Mouse (Mus musculus) limb, embryonic 14.5 days (tissue): ENCODE measurements at regions not wholly inside any gene's neighbourhood (a gene's known extent, or its start where the extent isn't known, plus 50 kb on each side); places are given as distances from the start of the nearest gene placed in this dataset.

Experiments used
- ATAC-seq: fragments of 200-750 bp; cut with Nextera tagmentation; 2 replicates; pipeline ENCODE4 v1.8.0; 2017; ENCODE audit warnings: low read depth, moderate number of reproducible peaks, moderate TSS enrichment; ENCODE audit not compliant: low FRiP score
- DNase-seq: peaks from one replicate; pipeline ENCODE4 v3.0.0-alpha.2; 2015; ENCODE audit warnings: low spot score
- H3K27ac ChIP-seq: fragments of 300-500 bp; sonication (generic); replicated peaks from 2 replicates; pipeline ENCODE4 v1.5.1; 2014; ENCODE audit warnings: low read depth, mild to moderate bottlenecking, low read length, moderate library complexity, mixed read lengths
- H3K27me3 ChIP-seq: fragments of 300-500 bp; sonication (generic); 2 replicates; pipeline ENCODE4 v1.6.1; 2014; ENCODE audit warnings: low read length, mixed read lengths; ENCODE audit not compliant: control insufficient read depth, insufficient read depth
- H3K36me3 ChIP-seq: fragments of 300-500 bp; sonication (generic); 2 replicates; pipeline ENCODE4 v1.6.1; 2014; ENCODE audit warnings: mild to moderate bottlenecking, low read length, moderate library complexity, mixed read lengths; ENCODE audit not compliant: control insufficient read depth, insufficient read depth
- H3K4me1 ChIP-seq: fragments of 300-500 bp; sonication (generic); 2 replicates; pipeline ENCODE4 v1.6.1; 2014; ENCODE audit warnings: antibody characterized with exemption, low read length, mixed read lengths; ENCODE audit not compliant: control insufficient read depth, insufficient read depth
- H3K4me2 ChIP-seq: fragments of 300-500 bp; sonication (generic); replicated peaks from 2 replicates; pipeline ENCODE4 v1.6.1; 2014; ENCODE audit warnings: low read depth, mild to moderate bottlenecking, low read length, moderate library complexity; ENCODE audit not compliant: severe bottlenecking
- H3K4me3 ChIP-seq: fragments of 300-500 bp; sonication (generic); replicated peaks from 2 replicates; pipeline ENCODE4 v1.5.1; 2014; ENCODE audit warnings: low read length
- H3K9ac ChIP-seq: fragments of 300-500 bp; sonication (generic); 2 replicates; pipeline ENCODE4 v1.6.1; 2014; ENCODE audit warnings: mild to moderate bottlenecking, low read depth, low read length, moderate library complexity; ENCODE audit not compliant: severe bottlenecking
- H3K9me3 ChIP-seq: fragments of 300-500 bp; sonication (generic); 2 replicates; pipeline ENCODE4 v1.6.1; 2016; ENCODE audit warnings: low read length; ENCODE audit not compliant: control insufficient read depth
- POLR2A ChIP-seq: fragments of 200-500 bp; IDR thresholded peaks from 2 replicates; pipeline ENCODE4 v1.8.0; 2012; ENCODE audit warnings: inconsistent platforms, mild to moderate bottlenecking, moderate library complexity, borderline replicate concordance; ENCODE audit not compliant: insufficient read depth, insufficient read length; ENCODE audit errors: extremely low read depth
- WGBS: fragments of 180-500 bp; shearing (Covaris S2); extraction: QIAGEN DNeasy Blood & Tissue Kit; methylation state at CpG from one replicate; pipeline ENCODE4 v1.1.7; 2014; 5-methylcytosine and 5-hydroxymethylcytosine counted together

GRCm38 (mm10) chr3:70176391-70176790, 169.0 kb downstream of the Otol1 start:
- H3K27ac ChIP-seq = no peak overlapping the region
- TF ChIP-seq POLR2A = no peak
- H3K36me3 ChIP-seq = no peaks in the 10 kb centered on the region
- ATAC-seq (no peak), DNase-seq (no peak)
- no peaks in the 10 kb centered on the region for H3K27me3 ChIP-seq
- no peaks in the 10 kb centered on the region for H3K9me3 ChIP-seq
- no peaks in the 10 kb centered on the region for H3K4me1 ChIP-seq
- WGBS = 100% methylated on average over 1 of the region's 1 CpGs
- no peak overlapping the region for H3K4me3 ChIP-seq
- no peak overlapping the region for H3K4me2 ChIP-seq
- H3K9ac ChIP-seq = no peak overlapping the region

GRCm38 (mm10) chr3:70181611-70182010, 174.2 kb downstream of the Otol1 start:
- no peak overlapping the region for H3K4me2 ChIP-seq
- 58% methylated on average over 3 of the region's 3 CpGs for WGBS
- no peak for ATAC-seq

GRCm38 (mm10) chr3:70190741-70191140, 183.3 kb downstream of the Otol1 start:
- Histone ChIP-seq H3K9me3 (no peaks in the 10 kb centered on the region), H3K9ac (no peak overlapping the region), H3K27ac (no peak overlapping the region), H3K27me3 (no peaks in the 10 kb centered on the region), H3K36me3 (no peaks in the 10 kb centered on the region), H3K4me2 (no peak overlapping the region), H3K4me3 (no peak overlapping the region), H3K4me1 (no peaks in the 10 kb centered on the region)
- peak; percentile 66 for DNase-seq
- peak; percentile 44; the same call in 1 of the 2 replicates for ATAC-seq
- TF ChIP-seq POLR2A = no peak

More at GRCm38 (mm10) chr3:70181611-70182010, 174.2 kb downstream of the Otol1 start:
- Histone ChIP-seq H3K4me3 (no peak overlapping the region), H3K27ac (no peak overlapping the region), H3K4me1 (no peaks in the 10 kb centered on the region), H3K27me3 (no peaks in the 10 kb centered on the region), H3K9me3 (no peaks in the 10 kb centered on the region), H3K9ac (no peak overlapping the region), H3K36me3 (no peaks in the 10 kb centered on the region)
- no peak for DNase-seq
- TF ChIP-seq POLR2A = no peak

GRCm38 (mm10) chr3:70196671-70197070, 189.3 kb downstream of the Otol1 start:
- Histone ChIP-seq H3K4me1 (no peaks in the 10 kb centered on the region), H3K4me3 (no peak overlapping the region), H3K9me3 (no peaks in the 10 kb centered on the region), H3K36me3 (no peaks in the 10 kb centered on the region), H3K9ac (no peak overlapping the region), H3K27me3 (no peaks in the 10 kb centered on the region), H3K4me2 (no peak overlapping the region), H3K27ac (no peak overlapping the region)
- DNase-seq (no peak), ATAC-seq (no peak)
- WGBS = 80% methylated on average over 3 of the region's 3 CpGs
- no peak for TF ChIP-seq POLR2A

GRCm38 (mm10) chr3:70198890-70199289, 191.5 kb downstream of the Otol1 start:
- WGBS = 60% methylated on average over 3 of the region's 3 CpGs
- no peak for ATAC-seq
- Histone ChIP-seq H3K9me3 (no peaks in the 10 kb centered on the region), H3K4me3 (no peak overlapping the region), H3K4me2 (no peak overlapping the region), H3K27ac (no peak overlapping the region), H3K27me3 (no peaks in the 10 kb centered on the region), H3K36me3 (no peaks in the 10 kb centered on the region), H3K9ac (no peak overlapping the region), H3K4me1 (no peaks in the 10 kb centered on the region)
- DNase-seq = no peak
- TF ChIP-seq POLR2A = no peak
